Mouse (Mus musculus): ENCODE measurements around the gene Wnk1.

DNA sequence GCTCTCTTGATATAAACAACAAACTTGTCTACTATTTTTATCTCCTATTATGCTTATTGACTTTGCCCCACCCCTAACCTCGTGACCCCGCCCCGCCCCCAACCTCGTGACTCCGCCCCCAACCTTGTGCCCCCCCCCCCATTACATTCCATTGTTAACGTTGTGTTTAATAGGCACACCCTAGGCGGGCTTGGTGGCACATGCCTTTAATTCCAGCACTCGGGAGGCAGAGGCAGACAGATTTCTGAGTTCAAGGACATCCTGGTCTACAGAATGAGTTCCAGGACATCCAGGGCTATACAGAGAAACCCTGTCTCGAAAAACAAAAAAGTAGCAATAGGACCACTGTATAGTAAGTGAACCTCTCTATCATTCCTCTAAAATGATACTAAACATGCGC lies 41.1 kb upstream of the Wnk1 start:
- TF ChIP-seq CTCF (IDR thresholded peaks at IDR 0.05; ENCODE audit: low read depth, low read length) (no peak), EP300 (IDR thresholded peaks at IDR 0.05; ENCODE audit: insufficient read depth, low read depth, low read length) (peak; percentile 51; the same call in 1 of the 2 replicates), POLR2A (IDR thresholded peaks at IDR 0.05; ENCODE audit: insufficient read depth, low read length) (no peak)
